Mouse (Mus musculus): ENCODE data around the gene Eno3. TPM values are rescaled to one million over a fixed set of nuclear protein-coding genes. Genes with fewer than 3 reads are reported as not detected.
A peak's percentile ranks its signal among the peaks of the same experiment; 100 is the strongest.

Gene Eno3
- polyA plus RNA-seq, 1 experiment, result 30.9 TPM

DNA sequence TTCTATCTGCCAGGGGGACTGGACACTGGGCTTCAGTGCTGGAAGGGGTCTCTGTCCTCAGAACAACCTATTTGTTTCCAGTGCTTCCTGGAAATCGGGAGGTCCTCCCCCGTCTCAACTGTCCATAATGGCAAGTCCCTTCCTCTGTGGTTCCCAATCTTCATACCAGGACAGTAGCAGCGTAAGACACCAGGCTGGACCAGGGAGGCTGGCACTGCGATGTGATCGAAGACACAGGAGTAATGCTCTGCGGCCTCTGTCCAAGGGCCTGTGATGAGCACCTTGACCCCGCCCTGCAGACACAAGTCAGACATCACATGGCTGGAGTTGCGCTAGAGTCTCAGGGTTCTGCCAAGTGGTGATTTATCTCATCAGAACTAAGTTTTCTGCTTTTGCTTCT lies 22.4 kb downstream of the Eno3 start:
- no peak for DNase-seq
- Histone ChIP-seq H3K4me3 (ENCODE audit: insufficient read depth, low read depth, low read length) (no peak overlapping the region), H3K36me3 (ENCODE audit: control insufficient read depth, insufficient read depth, low read length) (no peaks in the 10 kb centered on the region; the same call in 1 of the 2 replicates), H3K4me1 (ENCODE audit: control insufficient read depth, insufficient read depth, low read length) (no peaks in the 10 kb centered on the region), H3K27me3 (replicated peaks; ENCODE audit: control insufficient read depth, insufficient read depth, low read length) (no peaks in the 10 kb centered on the region), H3K27ac (ENCODE audit: insufficient read depth, low read depth, low read length) (no peak overlapping the region)
- 93% methylated on average over 8 of the region's 8 CpGs for WGBS
- TF ChIP-seq CTCF (conservative IDR thresholded peaks at IDR 0.05; ENCODE audit: insufficient read depth, insufficient read length, low read depth, low read length) (no peak), POLR2A (IDR thresholded peaks at IDR 0.05; ENCODE audit: low read depth, low read length) (no peak)

DNA sequence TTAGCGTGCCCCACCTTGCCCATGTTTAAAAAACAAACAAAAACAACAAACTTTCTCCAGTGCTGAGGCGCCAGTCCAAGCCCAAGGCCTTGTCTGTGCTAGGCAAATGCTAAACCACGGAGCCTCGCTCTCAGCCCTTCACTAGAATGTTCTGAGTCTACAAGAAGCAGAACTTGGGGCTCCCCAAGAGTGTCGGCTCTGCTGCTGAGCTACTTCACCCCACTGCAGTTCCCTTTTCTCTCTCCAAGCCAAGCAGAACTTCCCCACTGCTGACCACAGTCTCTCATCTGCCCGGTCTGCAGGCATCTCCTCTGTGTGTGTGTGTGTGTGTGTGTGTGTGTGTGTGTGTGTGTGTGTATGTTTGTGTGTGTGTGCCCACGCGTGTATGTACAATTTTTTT lies 22.9 kb downstream of the Eno3 start:
- 91% methylated on average over 8 of the region's 8 CpGs for WGBS
- Histone ChIP-seq H3K27ac (ENCODE audit: insufficient read depth, low read depth, low read length) (no peak overlapping the region), H3K27me3 (replicated peaks; ENCODE audit: control insufficient read depth, insufficient read depth, low read length) (no peaks in the 10 kb centered on the region), H3K4me1 (ENCODE audit: control insufficient read depth, insufficient read depth, low read length) (no peaks in the 10 kb centered on the region), H3K36me3 (ENCODE audit: control insufficient read depth, insufficient read depth, low read length) (no peaks in the 10 kb centered on the region; the same call in 1 of the 2 replicates), H3K4me3 (ENCODE audit: insufficient read depth, low read depth, low read length) (no peak overlapping the region)
- DNase-seq, result no peak
- TF ChIP-seq POLR2A (IDR thresholded peaks at IDR 0.05; ENCODE audit: low read depth, low read length) (no peak), CTCF (conservative IDR thresholded peaks at IDR 0.05; ENCODE audit: insufficient read depth, insufficient read length, low read depth, low read length) (no peak)

DNA sequence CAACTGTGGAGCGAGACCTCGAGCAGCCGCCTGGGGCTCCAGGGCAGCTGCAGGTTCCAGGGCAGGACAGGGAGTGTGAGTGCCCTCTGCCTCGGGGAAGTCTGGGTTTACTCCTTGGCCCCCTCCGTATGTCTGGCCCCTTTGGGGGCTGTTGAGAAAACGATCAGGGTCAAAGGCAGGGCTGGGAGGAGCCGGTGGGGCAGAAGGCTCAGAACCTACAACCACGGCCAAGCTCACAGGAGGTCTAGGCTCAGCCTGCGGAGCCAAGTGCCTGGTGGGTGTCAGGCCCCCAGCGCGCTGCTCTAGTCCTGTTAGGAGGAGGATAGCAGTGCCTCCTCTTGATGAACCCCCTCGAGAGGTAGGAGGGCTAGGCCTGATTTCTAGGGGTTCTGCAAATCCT lies 24.2 kb downstream of the Eno3 start:
- TF ChIP-seq POLR2A (IDR thresholded peaks at IDR 0.05; ENCODE audit: low read depth, low read length) (no peak), CTCF (conservative IDR thresholded peaks at IDR 0.05; ENCODE audit: insufficient read depth, insufficient read length, low read depth, low read length) (no peak)
- Histone ChIP-seq H3K4me3 (ENCODE audit: insufficient read depth, low read depth, low read length) (no peak overlapping the region), H3K4me1 (ENCODE audit: control insufficient read depth, insufficient read depth, low read length) (no peaks in the 10 kb centered on the region), H3K36me3 (ENCODE audit: control insufficient read depth, insufficient read depth, low read length) (no peaks in the 10 kb centered on the region; the same call in 1 of the 2 replicates), H3K27me3 (replicated peaks; ENCODE audit: control insufficient read depth, insufficient read depth, low read length) (no peaks in the 10 kb centered on the region), H3K27ac (ENCODE audit: insufficient read depth, low read depth, low read length) (no peak overlapping the region)
- WGBS, result 80% methylated on average over 12 of the region's 12 CpGs
- no peak for DNase-seq

GRCm38 (mm10) chr11:70681897-70682581 lies 25.0 kb downstream of the Eno3 start:
- H3K27ac ChIP-seq (ENCODE audit: insufficient read depth, low read depth, low read length), result no peak overlapping the region

GRCm38 (mm10) chr11:70683640-70684039 lies 26.6 kb downstream of the Eno3 start:
- Histone ChIP-seq H3K4me3 (ENCODE audit: insufficient read depth, low read depth, low read length) (no peak overlapping the region), H3K4me1 (ENCODE audit: control insufficient read depth, insufficient read depth, low read length) (peaks cover 4% of the 10 kb centered on the region), H3K36me3 (ENCODE audit: control insufficient read depth, insufficient read depth, low read length) (no peaks in the 10 kb centered on the region; the same call in 1 of the 2 replicates), H3K27me3 (replicated peaks; ENCODE audit: control insufficient read depth, insufficient read depth, low read length) (no peaks in the 10 kb centered on the region), H3K27ac (ENCODE audit: insufficient read depth, low read depth, low read length) (no peak overlapping the region)
- no peak for TF ChIP-seq CTCF (conservative IDR thresholded peaks at IDR 0.05; ENCODE audit: insufficient read depth, insufficient read length, low read depth, low read length)
- no peak for TF ChIP-seq POLR2A (IDR thresholded peaks at IDR 0.05; ENCODE audit: low read depth, low read length)
- WGBS, result 86% methylated on average over 5 of the region's 5 CpGs
- no peak for DNase-seq

More at GRCm38 (mm10) chr11:70681897-70682581, 25.0 kb downstream of the Eno3 start:
- no peaks in the 10 kb centered on the region; the same call in 1 of the 2 replicates for H3K36me3 ChIP-seq (ENCODE audit: control insufficient read depth, insufficient read depth, low read length)
- no peaks in the 10 kb centered on the region for H3K4me1 ChIP-seq (ENCODE audit: control insufficient read depth, insufficient read depth, low read length)
- no peak overlapping the region for H3K4me3 ChIP-seq (ENCODE audit: insufficient read depth, low read depth, low read length)
- DNase-seq, result no peak
- 55% methylated on average over 11 of the region's 11 CpGs for WGBS
- H3K27me3 ChIP-seq (replicated peaks; ENCODE audit: control insufficient read depth, insufficient read depth, low read length), result no peaks in the 10 kb centered on the region
- TF ChIP-seq POLR2A (IDR thresholded peaks at IDR 0.05; ENCODE audit: low read depth, low read length) (no peak), CTCF (conservative IDR thresholded peaks at IDR 0.05; ENCODE audit: insufficient read depth, insufficient read length, low read depth, low read length) (peak; percentile 43; the same call in 1 of the 2 replicates)

- no peaks in the 10 kb centered on the region for H3K27me3 ChIP-seq (replicated peaks; ENCODE audit: control insufficient read depth, insufficient read depth, low read length)
- H3K4me1 ChIP-seq (ENCODE audit: control insufficient read depth, insufficient read depth, low read length), result peaks cover 11% of the 10 kb centered on the region
- 2% methylated on average over 16 of the region's 16 CpGs for WGBS
- no peaks in the 10 kb centered on the region for H3K36me3 ChIP-seq (ENCODE audit: control insufficient read depth, insufficient read depth, low read length)
- peak; percentile 38 for DNase-seq
- peak overlapping the region; percentile 8; the same call in 1 of the 2 replicates for H3K27ac ChIP-seq (ENCODE audit: insufficient read depth, low read depth, low read length)
- TF ChIP-seq CTCF (conservative IDR thresholded peaks at IDR 0.05; ENCODE audit: insufficient read depth, insufficient read length, low read depth, low read length) (no peak), POLR2A (IDR thresholded peaks at IDR 0.05; ENCODE audit: low read depth, low read length) (no peak)
- peak overlapping the region; percentile 54 for H3K4me3 ChIP-seq (ENCODE audit: insufficient read depth, low read depth, low read length)
Observed at GRCm38 (mm10) chr11:70686901-70687566, 30.0 kb downstream of the Eno3 start.

- no peaks in the 10 kb centered on the region for H3K36me3 ChIP-seq (ENCODE audit: control insufficient read depth, insufficient read depth, low read length)
- TF ChIP-seq CTCF (conservative IDR thresholded peaks at IDR 0.05; ENCODE audit: insufficient read depth, insufficient read length, low read depth, low read length) (no peak), POLR2A (IDR thresholded peaks at IDR 0.05; ENCODE audit: low read depth, low read length) (peak; percentile 42)
- peaks cover 11% of the 10 kb centered on the region for H3K4me1 ChIP-seq (ENCODE audit: control insufficient read depth, insufficient read depth, low read length)
- peak within 1 kb of the TSS; percentile 54 for H3K4me3 ChIP-seq (ENCODE audit: insufficient read depth, low read depth, low read length)
- H3K27ac ChIP-seq (ENCODE audit: insufficient read depth, low read depth, low read length), result peak within 1 kb of the TSS; percentile 66
- WGBS, result under 1% methylated on average over 55 of the region's 55 CpGs
- H3K27me3 ChIP-seq (replicated peaks; ENCODE audit: control insufficient read depth, insufficient read depth, low read length), result no peaks in the 10 kb centered on the region
- peak; percentile 92 for DNase-seq
Observed at GRCm38 (mm10) chr11:70687601-70688199, 30.7 kb downstream of the Eno3 start, which contains the start of gene Camta2. Gene Camta2, minus strand, starts transcription at chr11:70688105.
